Mouse (Mus musculus) neural tube, embryonic 12.5 days (tissue): ENCODE measurements around the gene Gm20388. TPM values are rescaled to one million over a fixed set of nuclear protein-coding genes. Genes with fewer than 3 reads are reported as not detected.

Experiments used
- ATAC-seq: fragments of 200-750 bp; cut with Nextera tagmentation; 2 replicates; pipeline ENCODE4 v1.8.0; 2017; ENCODE audit warnings: low read depth, mild to moderate bottlenecking, moderate TSS enrichment, moderate library complexity; ENCODE audit not compliant: low FRiP score
- H3K27ac ChIP-seq: fragments of 300-500 bp; sonication (generic); 2 replicates; pipeline ENCODE4 v1.5.1; 2016
- H3K27me3 ChIP-seq: fragments of 300-500 bp; sonication (generic); replicated peaks from 2 replicates; pipeline ENCODE4 v1.6.1; 2016; ENCODE audit warnings: mild to moderate bottlenecking
- H3K36me3 ChIP-seq: fragments of 300-500 bp; sonication (generic); 2 replicates; pipeline ENCODE4 v1.6.1; 2016; ENCODE audit warnings: mild to moderate bottlenecking
- H3K4me1 ChIP-seq: fragments of 300-500 bp; sonication (generic); 2 replicates; pipeline ENCODE4 v1.6.1; 2016
- H3K4me2 ChIP-seq: fragments of 300-500 bp; sonication (generic); replicated peaks from 2 replicates; pipeline ENCODE4 v1.6.1; 2016; ENCODE audit warnings: mild to moderate bottlenecking
- H3K4me3 ChIP-seq: fragments of 300-500 bp; sonication (generic); 2 replicates; pipeline ENCODE4 v1.5.1; 2016
- H3K9ac ChIP-seq: fragments of 300-500 bp; sonication (generic); 2 replicates; pipeline ENCODE4 v1.6.1; 2016; ENCODE audit warnings: mild to moderate bottlenecking
- H3K9me3 ChIP-seq: fragments of 300-500 bp; sonication (generic); 2 replicates; pipeline ENCODE4 v1.6.1; 2016; ENCODE audit warnings: mild to moderate bottlenecking
- WGBS: fragments of 180-500 bp; shearing (Covaris S2); methylation state at CpG from one replicate; pipeline ENCODE4 v1.1.7; 2016; 5-methylcytosine and 5-hydroxymethylcytosine counted together
- polyA plus RNA-seq: library from polyadenylated mRNA; unstranded; fragments of >200 nt; fragmentation: Nextera tagmentation; extraction: Ambion mirVana; gene quantifications from 2 replicates; pipeline ENCODE4 v1.2.1, GENCODE M21; 2016

Gene Gm20388
- polyA plus RNA-seq, 1 experiment from 2014 or later: not detected

DNA sequence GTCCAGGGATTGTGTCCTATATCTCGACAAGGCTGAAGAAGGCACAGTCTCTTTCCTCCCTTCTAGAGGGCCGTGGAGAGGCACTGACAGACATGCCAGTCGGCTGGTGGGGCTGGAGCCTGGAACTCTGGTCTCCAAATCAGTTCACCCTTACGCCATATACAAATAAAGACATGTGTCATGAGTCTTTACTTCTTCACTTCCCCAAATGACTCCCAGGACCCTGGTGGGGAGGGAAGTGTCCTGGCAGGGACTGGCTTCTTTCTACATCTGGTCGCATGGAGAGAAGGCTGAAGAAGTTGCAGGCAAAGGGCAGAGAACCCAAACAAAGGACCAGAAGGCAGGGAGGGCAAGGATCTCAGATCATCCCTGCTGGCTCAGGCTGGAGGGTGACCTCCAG, 2249.5 kb downstream of the Gm20388 start:
- WGBS: 79% methylated on average over 5 of the region's 5 CpGs
- Histone ChIP-seq H3K27me3 (no peaks in the 10 kb centered on the region), H3K9ac (no peak overlapping the region), H3K4me1 (peaks cover 4% of the 10 kb centered on the region; the same call in 1 of the 2 replicates), H3K4me2 (no peak overlapping the region), H3K27ac (no peak overlapping the region), H3K36me3 (no peaks in the 10 kb centered on the region), H3K9me3 (no peaks in the 10 kb centered on the region), H3K4me3 (no peak overlapping the region)
- no peak for ATAC-seq

GRCm38 (mm10) chr8:122162992-122163391, 2252.4 kb downstream of the Gm20388 start:
- Histone ChIP-seq H3K4me3 (no peak overlapping the region), H3K9me3 (no peaks in the 10 kb centered on the region), H3K9ac (no peak overlapping the region), H3K36me3 (no peaks in the 10 kb centered on the region), H3K27ac (no peak overlapping the region), H3K27me3 (no peaks in the 10 kb centered on the region), H3K4me1 (no peaks in the 10 kb centered on the region), H3K4me2 (no peak overlapping the region)
- ATAC-seq: no peak
- WGBS: 29% methylated on average over 8 of the region's 8 CpGs

DNA sequence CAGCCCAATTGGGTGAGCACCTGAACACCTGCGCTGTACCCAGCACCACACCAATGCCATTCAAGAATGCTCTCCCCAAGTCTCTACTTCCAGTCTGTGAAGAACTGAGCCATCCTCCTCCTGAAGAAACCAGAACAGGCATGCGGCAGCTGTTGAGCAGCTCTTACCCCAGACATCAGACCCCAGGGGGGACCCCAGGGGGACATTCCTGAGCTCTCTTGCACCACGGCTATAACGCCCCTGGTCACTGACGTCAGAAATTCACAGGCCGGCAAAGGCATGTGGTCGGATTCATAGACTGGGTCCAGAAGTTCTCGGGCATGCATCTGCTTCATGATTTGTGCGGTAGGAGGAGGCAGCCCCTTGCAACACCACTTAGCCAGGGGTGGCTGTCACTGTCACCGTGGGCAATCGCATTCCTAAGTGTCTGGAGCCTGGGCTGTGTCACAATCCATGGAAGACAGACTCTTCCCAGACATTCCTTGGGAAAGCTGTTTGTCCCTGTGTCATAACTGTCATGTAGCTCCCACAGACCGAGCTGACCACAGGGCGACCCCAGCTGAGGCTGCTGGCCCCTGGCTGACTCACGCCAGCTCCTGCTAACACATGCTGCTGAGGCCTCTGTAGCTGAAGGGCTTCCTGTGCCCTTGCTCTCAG, 2256.7 kb downstream of the Gm20388 start:
- no peak for ATAC-seq
- H3K4me1 ChIP-seq: no peaks in the 10 kb centered on the region
- H3K27ac ChIP-seq: no peak overlapping the region
- H3K9ac ChIP-seq: no peak overlapping the region
- H3K4me2 ChIP-seq: no peak overlapping the region
- whole genome bisulfite sequencing: 72% methylated on average over 14 of the region's 14 CpGs
- no peaks in the 10 kb centered on the region for H3K36me3 ChIP-seq
- H3K4me3 ChIP-seq: no peak overlapping the region
- H3K9me3 ChIP-seq: no peaks in the 10 kb centered on the region
- H3K27me3 ChIP-seq: no peaks in the 10 kb centered on the region

- Histone ChIP-seq H3K9me3 (no peaks in the 10 kb centered on the region), H3K4me3 (no peak overlapping the region), H3K27me3 (no peaks in the 10 kb centered on the region), H3K4me2 (no peak overlapping the region), H3K4me1 (no peaks in the 10 kb centered on the region), H3K9ac (no peak overlapping the region), H3K27ac (no peak overlapping the region), H3K36me3 (no peaks in the 10 kb centered on the region)
- WGBS: 100% methylated on average over 2 of the region's 2 CpGs
- ATAC-seq: no peak
Observed at GRCm38 (mm10) chr8:122169446-122169845, 2258.8 kb downstream of the Gm20388 start.

DNA sequence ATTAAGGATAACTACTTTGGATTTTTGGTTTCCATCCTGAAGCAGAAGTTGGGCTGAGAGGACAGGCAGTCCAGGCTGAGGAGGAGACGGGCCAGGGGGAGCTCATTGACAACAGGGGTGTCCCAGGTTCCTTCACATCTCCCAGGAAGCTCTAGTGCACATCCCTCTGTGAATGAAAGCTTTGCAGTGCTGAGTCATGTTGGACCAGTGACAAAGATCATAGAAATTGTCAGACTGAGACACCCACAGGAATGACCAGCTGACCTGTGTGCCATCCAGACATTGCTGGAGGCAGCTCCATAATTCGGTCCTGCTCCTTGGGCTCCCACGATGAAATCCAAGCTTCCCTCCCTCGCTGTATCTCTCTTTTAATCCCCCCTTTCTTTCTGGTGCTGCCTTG, 2261.2 kb downstream of the Gm20388 start:
- Histone ChIP-seq H3K27ac (no peak overlapping the region), H3K4me3 (no peak overlapping the region), H3K27me3 (no peaks in the 10 kb centered on the region), H3K9ac (no peak overlapping the region), H3K9me3 (no peaks in the 10 kb centered on the region), H3K4me1 (no peaks in the 10 kb centered on the region), H3K36me3 (no peaks in the 10 kb centered on the region), H3K4me2 (no peak overlapping the region)
- ATAC-seq: no peak
- WGBS: 87% methylated on average over 4 of the region's 4 CpGs

- WGBS: 44% methylated on average over 10 of the region's 10 CpGs
- H3K4me2 ChIP-seq: no peak overlapping the region
- no peaks in the 10 kb centered on the region for H3K4me1 ChIP-seq
- H3K36me3 ChIP-seq: no peaks in the 10 kb centered on the region
- no peak overlapping the region for H3K4me3 ChIP-seq
- ATAC-seq: no peak
- no peaks in the 10 kb centered on the region for H3K27me3 ChIP-seq
- H3K27ac ChIP-seq: no peak overlapping the region
- no peaks in the 10 kb centered on the region for H3K9me3 ChIP-seq
- no peak overlapping the region for H3K9ac ChIP-seq
Observed at GRCm38 (mm10) chr8:122174133-122174930, 2263.7 kb downstream of the Gm20388 start.

- H3K27me3 ChIP-seq: no peaks in the 10 kb centered on the region
- H3K27ac ChIP-seq: no peak overlapping the region
- H3K4me1 ChIP-seq: no peaks in the 10 kb centered on the region
- WGBS: 74% methylated on average over 4 of the region's 4 CpGs
- no peak overlapping the region for H3K4me2 ChIP-seq
- H3K9me3 ChIP-seq: no peaks in the 10 kb centered on the region
- no peak for ATAC-seq
- no peak overlapping the region for H3K9ac ChIP-seq
- no peak overlapping the region for H3K4me3 ChIP-seq
- H3K36me3 ChIP-seq: no peaks in the 10 kb centered on the region
Observed at GRCm38 (mm10) chr8:122178392-122178890, 2267.8 kb downstream of the Gm20388 start.

DNA sequence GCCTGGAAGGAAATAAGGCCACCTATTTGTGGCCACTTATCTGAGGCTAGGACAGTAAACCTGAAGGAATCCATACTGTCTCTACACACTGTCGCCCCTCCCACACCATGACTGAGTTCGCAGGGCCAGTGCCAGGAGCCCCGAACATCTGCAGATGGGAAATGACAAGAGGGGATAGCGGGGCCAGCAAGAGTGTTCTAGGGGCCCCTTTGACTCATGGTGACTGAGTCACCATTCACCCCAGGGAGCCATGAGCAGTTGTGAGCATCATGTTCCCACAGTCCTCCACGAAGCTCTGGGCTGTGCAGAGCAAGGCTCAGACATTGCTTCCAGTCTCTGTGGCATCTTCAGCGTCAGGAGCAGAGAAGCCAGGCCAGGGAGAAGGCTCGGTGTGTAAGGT, 2268.7 kb downstream of the Gm20388 start:
- H3K4me1 ChIP-seq: no peaks in the 10 kb centered on the region
- H3K27ac ChIP-seq: no peak overlapping the region
- H3K27me3 ChIP-seq: no peaks in the 10 kb centered on the region
- H3K36me3 ChIP-seq: no peaks in the 10 kb centered on the region
- no peak overlapping the region for H3K4me3 ChIP-seq
- no peaks in the 10 kb centered on the region for H3K9me3 ChIP-seq
- no peak for ATAC-seq
- H3K4me2 ChIP-seq: no peak overlapping the region
- no peak overlapping the region for H3K9ac ChIP-seq
- WGBS: 80% methylated on average over 7 of the region's 7 CpGs

DNA sequence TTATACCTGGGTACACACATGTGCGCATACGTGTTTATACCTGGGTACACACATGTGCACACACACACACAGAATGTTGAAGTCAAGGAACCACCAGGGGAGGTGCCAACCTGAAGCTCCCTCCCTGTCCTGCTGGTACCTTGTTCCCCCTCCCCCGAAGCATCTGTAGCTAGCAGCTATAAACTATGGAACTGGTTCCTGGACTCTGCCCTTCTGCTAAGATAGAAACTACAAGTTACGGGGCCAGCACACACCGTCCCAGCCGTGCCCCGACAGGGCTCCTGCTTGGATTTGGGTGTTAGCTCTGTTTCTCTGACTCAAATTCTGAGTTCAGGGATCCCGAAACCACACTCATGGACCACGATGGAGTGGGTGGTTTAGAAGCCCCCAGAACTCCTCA, 2269.5 kb downstream of the Gm20388 start:
- Histone ChIP-seq H3K9ac (no peak overlapping the region), H3K4me2 (no peak overlapping the region), H3K27ac (no peak overlapping the region), H3K27me3 (no peaks in the 10 kb centered on the region), H3K4me3 (no peak overlapping the region), H3K9me3 (no peaks in the 10 kb centered on the region), H3K4me1 (no peaks in the 10 kb centered on the region), H3K36me3 (no peaks in the 10 kb centered on the region)
- ATAC-seq: no peak
- WGBS: 92% methylated on average over 9 of the region's 9 CpGs

DNA sequence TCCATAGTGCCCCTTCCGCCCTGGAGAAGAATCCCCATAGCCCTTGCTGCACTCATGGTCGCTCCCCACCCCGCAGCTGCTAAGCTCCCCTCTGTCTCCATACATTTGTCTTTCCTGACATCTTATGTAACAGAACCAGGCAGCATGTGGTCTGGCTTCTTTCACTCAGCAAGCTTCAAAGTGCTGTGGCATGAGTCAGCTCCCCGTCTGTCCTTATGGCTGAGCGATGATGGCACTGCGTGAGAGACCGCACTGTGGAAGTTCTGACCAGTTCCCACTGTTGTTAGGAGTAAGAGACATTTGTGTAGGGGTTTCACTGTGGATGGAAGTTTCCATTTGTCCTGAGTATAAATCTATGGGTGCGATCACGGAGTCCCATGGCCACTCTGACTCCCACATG, 2270.8 kb downstream of the Gm20388 start:
- H3K36me3 ChIP-seq: no peaks in the 10 kb centered on the region
- 0 out of 2 replicates have a peak overlapping the region, but pooled peaks have one; percentile 21 for H3K9ac ChIP-seq
- no peaks in the 10 kb centered on the region for H3K9me3 ChIP-seq
- H3K4me2 ChIP-seq: no peak overlapping the region
- no peaks in the 10 kb centered on the region for H3K4me1 ChIP-seq
- H3K4me3 ChIP-seq: no peak overlapping the region
- H3K27me3 ChIP-seq: no peaks in the 10 kb centered on the region
- 70% methylated on average over 9 of the region's 9 CpGs for WGBS
- ATAC-seq: no peak
- no peak overlapping the region for H3K27ac ChIP-seq

DNA sequence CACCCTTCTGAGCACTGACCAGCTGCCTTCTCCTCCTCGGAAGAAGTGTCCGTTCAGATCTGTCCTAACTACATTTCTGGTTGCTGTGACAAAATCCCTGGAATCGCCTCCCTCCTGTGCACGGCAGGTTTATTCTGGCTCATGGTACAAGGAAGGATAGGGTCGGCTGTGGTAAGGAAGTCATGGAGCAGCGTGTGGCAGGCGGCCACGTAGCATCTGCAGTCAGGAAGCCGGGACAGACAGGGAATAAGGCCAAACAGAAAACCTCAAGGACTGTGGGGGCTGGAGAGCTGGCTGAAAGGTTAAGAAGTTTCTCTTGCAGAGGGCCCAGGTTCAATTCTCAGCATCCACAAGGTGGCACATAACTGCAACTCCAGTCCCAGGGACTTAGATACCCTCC, 2271.3 kb downstream of the Gm20388 start:
- no peak overlapping the region for H3K4me2 ChIP-seq
- H3K9ac ChIP-seq: no peak overlapping the region
- no peaks in the 10 kb centered on the region for H3K9me3 ChIP-seq
- no peaks in the 10 kb centered on the region for H3K27me3 ChIP-seq
- H3K4me1 ChIP-seq: no peaks in the 10 kb centered on the region
- no peak for ATAC-seq
- no peak overlapping the region for H3K4me3 ChIP-seq
- WGBS: 74% methylated on average over 9 of the region's 9 CpGs
- H3K36me3 ChIP-seq: no peaks in the 10 kb centered on the region
- H3K27ac ChIP-seq: no peak overlapping the region

DNA sequence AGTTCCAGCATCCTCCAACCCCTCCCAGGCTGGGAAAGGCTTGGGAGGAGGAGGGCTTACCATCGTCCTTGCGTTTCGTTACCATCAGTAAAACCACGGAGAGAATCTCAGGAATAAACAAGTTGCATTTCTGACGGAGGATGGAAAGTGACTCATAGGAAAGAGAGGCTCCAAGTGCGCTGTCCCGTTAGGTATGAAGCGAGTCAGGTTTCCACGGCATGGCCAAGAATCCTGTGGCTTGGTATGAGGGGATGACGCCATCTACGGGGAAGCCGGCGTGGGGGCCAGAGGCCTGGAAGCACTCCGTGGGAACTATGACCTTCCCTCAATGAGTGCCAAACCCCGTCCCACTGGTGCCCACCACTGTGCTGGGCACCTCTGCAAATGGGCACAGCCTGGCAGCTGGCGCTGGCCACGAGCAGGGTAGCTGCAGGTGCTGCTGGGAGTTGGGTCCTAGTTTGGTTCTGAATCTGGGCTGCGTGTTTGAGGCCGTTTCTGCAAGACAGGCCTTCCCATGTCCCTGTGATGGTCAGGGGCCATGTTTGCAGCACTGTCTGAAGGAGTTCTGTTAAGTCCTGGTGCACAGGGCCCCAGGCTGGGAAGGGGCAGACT, 2275.8 kb downstream of the Gm20388 start:
- H3K36me3 ChIP-seq: no peaks in the 10 kb centered on the region
- H3K4me2 ChIP-seq: no peak overlapping the region
- no peak for ATAC-seq
- no peak overlapping the region for H3K27ac ChIP-seq
- 90% methylated on average over 19 of the region's 19 CpGs for WGBS
- no peaks in the 10 kb centered on the region for H3K27me3 ChIP-seq
- no peaks in the 10 kb centered on the region for H3K9me3 ChIP-seq
- no peak overlapping the region for H3K9ac ChIP-seq
- H3K4me3 ChIP-seq: no peak overlapping the region
- H3K4me1 ChIP-seq: peaks cover 6% of the 10 kb centered on the region; the same call in 1 of the 2 replicates
